Mouse (Mus musculus) thymus, adult 2 months (tissue): Measurements from ENCODE around the gene Tgm6. TPM values are rescaled to one million over a fixed set of nuclear protein-coding genes. Genes with fewer than 3 reads are reported as not detected.

Experiments used
- DNase-seq: peaks from one replicate; pipeline ENCODE4 v3.0.0; 2021
- H3K27ac ChIP-seq: fragments of 200-500 bp; 2 replicates; pipeline ENCODE4 v1.5.1; 2012; ENCODE audit warnings: low read length, control low read depth; ENCODE audit not compliant: control insufficient read depth, insufficient read depth
- H3K27me3 ChIP-seq: fragments of 200-500 bp; 2 replicates; pipeline ENCODE4 v1.6.1; 2012; ENCODE audit warnings: mild to moderate bottlenecking, low read length, moderate library complexity, mixed read lengths; ENCODE audit not compliant: control insufficient read depth, insufficient read depth
- H3K36me3 ChIP-seq: fragments of 200-500 bp; 2 replicates; pipeline ENCODE4 v1.6.1; 2012; ENCODE audit warnings: mild to moderate bottlenecking, low read length, moderate library complexity; ENCODE audit not compliant: control insufficient read depth, insufficient read depth
- H3K4me1 ChIP-seq: fragments of 200-500 bp; replicated peaks from 2 replicates; pipeline ENCODE4 v1.6.1; 2012; ENCODE audit warnings: low read length; ENCODE audit not compliant: control insufficient read depth, insufficient read depth
- H3K4me3 ChIP-seq: fragments of 200-500 bp; 2 replicates; pipeline ENCODE4 v1.5.1; 2012; ENCODE audit warnings: mild to moderate bottlenecking, low read length, control low read depth, moderate library complexity; ENCODE audit not compliant: control insufficient read depth, insufficient read depth
- CTCF ChIP-seq: fragments of 200-500 bp; IDR thresholded peaks from 2 replicates; pipeline ENCODE4 v1.5.1; 2012; ENCODE audit warnings: mild to moderate bottlenecking, control low read depth, low read length, moderate library complexity, borderline replicate concordance; ENCODE audit not compliant: control insufficient read depth, poor library complexity, insufficient read depth; ENCODE audit errors: extremely low read depth
- POLR2A ChIP-seq: fragments of 200-500 bp; IDR thresholded peaks from 2 replicates; pipeline ENCODE4 v1.6.1; 2012; ENCODE audit warnings: mild to moderate bottlenecking, low read length, control low read depth, moderate library complexity; ENCODE audit not compliant: control insufficient read depth, poor library complexity, insufficient read depth; ENCODE audit errors: extremely low read depth
- WGBS: fragments of 180-500 bp; shearing (Covaris S2); methylation state at CpG from one replicate; pipeline ENCODE4 v1.1.7; 2018; 5-methylcytosine and 5-hydroxymethylcytosine counted together
- polyA plus RNA-seq: library from polyadenylated mRNA; depleted of rRNA; stranded (reverse); fragments of >200 nt; gene quantifications from 2 replicates; pipeline ENCODE4 v1.2.3, GENCODE M21; 2012; rRNA removed

Gene Tgm6
- polyA plus RNA-seq, 1 experiment: 0.04 TPM

DNA sequence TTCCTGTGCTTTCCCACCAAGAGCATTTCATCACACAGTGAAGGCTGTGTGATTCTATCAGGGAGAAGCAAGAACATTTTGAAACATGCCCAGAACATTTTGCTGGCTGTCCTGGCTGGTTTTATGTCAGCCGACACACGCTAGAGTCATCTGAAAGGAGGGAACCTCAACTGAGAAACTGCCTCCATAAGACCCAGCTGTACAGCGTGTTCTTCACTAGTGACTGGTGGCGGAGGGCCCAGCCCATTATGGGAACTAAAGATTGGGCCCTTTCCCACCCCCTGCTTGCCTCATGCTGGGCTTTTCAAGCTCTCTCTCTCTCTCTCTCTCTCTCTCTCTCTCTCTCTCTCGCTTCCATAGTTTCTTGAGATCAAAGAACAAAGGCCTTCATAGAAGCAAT, 88.7 kb downstream of the Tgm6 start:
- 93% methylated on average over 5 of the region's 5 CpGs for WGBS
- Histone ChIP-seq H3K4me3 (no peak overlapping the region), H3K36me3 (no peaks in the 10 kb centered on the region), H3K4me1 (no peaks in the 10 kb centered on the region), H3K27me3 (no peaks in the 10 kb centered on the region), H3K27ac (no peak overlapping the region)
- TF ChIP-seq POLR2A (no peak), CTCF (no peak)
- no peak for DNase-seq

Other genes with a start within 250 kb of the Tgm6 start
- 0.78 and 0.81 TPM in 2 replicates for gene Tgm3, start 100.1 kb upstream of the Tgm6 start, polyA plus RNA-seq
- 476 and 492 TPM in 2 replicates for gene Snrpb, start 67.0 kb downstream of the Tgm6 start, polyA plus RNA-seq
- gene Tmc2, start 82.8 kb downstream of the Tgm6 start, polyA plus RNA-seq: not detected in 2 replicates
- 214 and 223 TPM in 2 replicates for gene Nop56, start 162.0 kb downstream of the Tgm6 start, polyA plus RNA-seq
- 205 and 237 TPM in 2 replicates for gene Idh3b, start 172.1 kb downstream of the Tgm6 start, polyA plus RNA-seq
- 0.69 and 0.78 TPM in 2 replicates for gene Ebf4, start 182.8 kb downstream of the Tgm6 start, polyA plus RNA-seq